Mouse (Mus musculus): ENCODE measurements around the gene Rnf212.

Gene Rnf212

GRCm38 (mm10) chr5:108713691-108714090 is 61.1 kb downstream of the Rnf212 start:
- intact Hi-C loops (cut with DNase I) = no loop called here

- intact Hi-C loops (cut with DNase I) = no loop called here
Measured at GRCm38 (mm10) chr5:108713096-108713495, 61.7 kb downstream of the Rnf212 start.

GRCm38 (mm10) chr5:108711968-108712367 is 62.8 kb downstream of the Rnf212 start:
- intact Hi-C loops (cut with DNase I) = no loop called here

DNA sequence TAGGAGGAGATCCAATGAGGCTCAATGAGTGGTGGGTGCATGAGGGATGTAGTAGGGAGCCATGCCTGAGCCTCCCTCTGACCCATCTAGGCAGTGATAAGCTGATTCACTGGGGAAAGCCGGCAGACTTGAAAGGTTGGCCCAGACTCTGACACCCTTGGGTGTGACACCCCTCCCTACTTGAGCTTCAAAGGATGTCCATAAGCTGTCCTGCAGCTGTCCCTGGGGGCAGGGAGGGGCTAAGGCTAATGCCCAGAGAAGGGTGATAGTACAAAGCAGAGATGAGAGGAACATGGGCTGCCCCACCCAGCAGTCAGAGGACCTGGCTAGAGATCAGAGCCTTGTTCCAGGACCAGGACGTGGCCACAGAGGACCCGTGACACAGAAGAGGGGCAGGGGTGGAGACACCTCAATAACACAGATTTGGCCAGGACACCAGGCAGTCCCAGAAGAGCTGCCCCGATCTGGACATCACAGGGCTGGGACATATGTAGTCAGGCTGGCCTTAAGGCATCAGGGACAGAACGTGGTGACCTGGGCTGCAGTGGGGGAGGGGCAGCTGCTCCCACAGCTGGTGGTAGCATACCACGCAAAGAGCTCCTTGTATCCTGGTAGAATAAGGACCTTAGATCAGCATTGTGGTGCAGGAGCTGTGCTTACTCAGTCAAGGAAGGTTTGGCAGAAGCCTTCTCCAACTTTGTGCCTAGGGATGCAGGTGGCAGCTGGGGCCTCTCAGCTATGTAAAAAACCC is 65.6 kb downstream of the Rnf212 start:
- intact Hi-C loops (cut with DNase I) = no loop called here

GRCm38 (mm10) chr5:108708419-108708818 is 66.4 kb downstream of the Rnf212 start:
- intact Hi-C loops (cut with DNase I) = no loop called here

DNA sequence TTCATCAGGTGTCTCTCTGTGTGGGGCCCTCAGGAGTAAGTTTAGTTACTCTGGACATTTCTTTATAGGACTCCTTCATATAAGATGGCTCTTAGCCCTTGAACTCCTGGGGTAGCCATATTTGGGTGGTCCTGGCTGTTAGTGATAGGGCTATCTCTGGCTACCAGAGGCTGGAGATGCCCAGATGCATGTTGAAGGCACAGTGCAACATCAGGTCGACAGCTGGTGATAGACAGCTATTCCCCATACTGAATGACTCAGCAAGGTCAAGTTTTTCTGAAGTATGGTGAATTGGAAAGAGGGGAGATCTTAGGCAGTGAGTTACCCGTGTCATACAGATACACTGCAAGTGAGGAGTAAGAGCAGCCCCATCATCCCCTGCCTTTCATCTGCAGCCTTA is 67.0 kb downstream of the Rnf212 start:
- intact Hi-C loops (cut with DNase I) = no loop called here

DNA sequence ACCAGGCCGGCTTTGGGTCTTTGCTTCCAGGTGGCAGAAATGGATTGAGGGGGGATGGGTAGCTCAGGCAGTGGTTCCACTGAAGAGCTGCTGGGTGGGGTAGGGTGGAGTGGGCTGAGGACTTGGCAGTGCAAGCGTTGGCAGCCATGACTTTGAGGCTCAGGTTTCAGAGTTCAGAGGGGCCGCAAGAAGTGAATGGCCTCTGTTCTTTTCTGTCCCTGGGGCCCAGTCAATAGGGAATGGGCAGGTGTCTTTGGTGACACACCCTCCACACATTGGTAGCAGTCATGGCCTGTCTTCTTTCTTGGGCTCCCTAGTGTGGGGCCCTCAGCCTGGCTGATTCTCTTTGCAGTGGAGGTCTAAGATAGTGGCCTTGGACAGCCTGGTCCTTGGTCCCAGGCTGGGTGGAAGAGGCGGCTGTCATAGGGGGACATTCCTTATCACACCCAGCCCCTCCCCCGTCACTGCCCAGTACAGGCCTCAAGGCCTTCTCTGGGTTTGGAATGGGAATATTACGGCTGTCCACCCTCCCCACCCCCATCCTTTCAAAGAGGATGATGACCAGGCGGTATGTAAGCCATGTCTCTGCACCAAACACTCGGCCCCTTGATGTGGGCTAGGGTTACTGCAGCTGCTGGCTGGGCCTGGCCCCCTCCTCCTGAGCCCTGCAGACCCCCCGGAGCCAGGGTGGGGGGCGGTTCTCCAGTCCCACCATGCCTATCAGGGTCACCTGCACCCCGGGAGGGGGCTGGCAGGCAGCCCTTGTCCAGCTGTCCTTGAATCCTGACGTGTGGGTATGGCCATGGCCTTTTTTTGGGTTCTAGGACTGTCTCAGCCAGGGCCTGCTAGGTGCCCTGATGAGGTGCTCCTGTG is 70.8 kb downstream of the Rnf212 start:
- intact Hi-C loops (cut with DNase I) = no loop called here

DNA sequence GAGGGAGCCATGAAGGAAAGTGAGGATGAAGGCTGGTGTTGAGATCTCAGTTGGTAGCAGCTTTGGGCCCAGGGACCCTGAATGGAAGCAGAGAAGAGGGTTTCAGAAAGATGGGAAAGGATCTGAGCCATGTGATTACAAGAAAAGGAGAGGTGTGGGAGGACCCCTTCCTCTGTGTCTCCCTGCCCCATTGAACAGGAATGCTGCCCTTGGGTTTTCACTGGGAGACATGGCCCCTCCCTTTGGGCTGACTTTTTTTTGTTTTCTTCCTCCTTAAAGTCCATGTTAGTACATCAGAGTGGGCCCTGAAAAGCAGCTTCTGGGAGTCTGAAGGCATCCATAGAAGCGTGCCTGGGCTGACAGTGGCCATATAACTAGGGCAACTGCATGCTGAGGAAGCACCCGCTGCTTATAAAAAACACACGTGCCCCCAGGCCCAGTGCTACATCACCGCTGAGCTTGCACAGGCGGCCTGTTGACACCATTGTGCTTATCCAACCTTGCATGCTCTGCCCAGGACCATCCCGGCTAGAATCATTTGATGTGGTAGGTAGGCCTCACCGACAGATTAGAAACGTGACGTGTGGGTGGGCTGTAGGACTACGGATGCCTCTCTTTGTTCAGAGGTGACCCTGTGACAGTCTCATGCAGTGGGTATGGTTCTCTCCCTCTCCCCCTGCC is 73.3 kb downstream of the Rnf212 start:
- intact Hi-C loops (cut with DNase I) = no loop called here

DNA sequence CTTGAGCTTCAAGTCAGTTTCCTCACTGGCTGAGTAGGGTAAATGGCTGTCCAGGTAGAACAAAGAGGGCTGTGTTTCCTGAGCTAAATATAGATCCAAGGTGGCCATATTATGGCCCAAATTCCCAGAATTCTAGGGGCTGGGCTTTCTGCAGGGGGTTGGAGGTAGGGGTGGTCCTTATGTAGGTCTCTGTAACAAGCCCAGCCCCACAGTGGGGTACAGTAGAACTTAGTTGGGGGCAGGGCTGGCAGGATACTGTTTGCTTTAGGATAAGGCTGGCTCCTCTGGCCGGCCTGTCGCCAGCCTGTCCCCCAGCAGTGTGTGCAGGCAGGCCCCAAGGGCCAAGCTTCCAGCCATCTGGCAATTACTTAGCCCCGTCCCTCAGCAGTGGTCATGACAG is 74.4 kb downstream of the Rnf212 start:
- intact Hi-C loops (cut with DNase I) = no loop called here

- intact Hi-C loops (cut with DNase I) = no loop called here
Measured at GRCm38 (mm10) chr5:108697341-108697753, 77.4 kb downstream of the Rnf212 start.

- intact Hi-C loops (cut with DNase I) = no loop called here
Measured at GRCm38 (mm10) chr5:108696542-108696941, 78.2 kb downstream of the Rnf212 start.

DNA sequence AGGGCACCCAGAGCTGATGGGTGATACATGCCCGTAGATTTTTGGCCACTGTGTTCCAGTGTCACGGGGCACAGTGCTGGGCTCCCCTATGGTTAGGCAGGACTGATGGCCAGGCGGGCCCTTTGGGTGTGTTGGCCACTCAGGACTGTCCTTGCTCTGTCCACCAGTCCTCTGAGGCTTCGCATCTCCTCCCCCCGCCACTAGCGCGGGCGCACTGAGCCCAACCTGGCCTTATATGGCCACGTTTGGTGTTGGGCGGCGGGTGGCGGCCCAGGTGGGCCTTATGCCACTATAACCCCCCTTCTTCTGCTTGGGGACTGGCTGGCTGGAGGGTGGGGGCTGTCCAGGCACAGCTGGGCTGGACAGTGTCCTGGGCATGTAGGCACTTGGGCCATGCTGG is 78.9 kb downstream of the Rnf212 start:
- intact Hi-C loops (cut with DNase I) = no loop called here

- intact Hi-C loops (cut with DNase I) = no loop called here
Measured at GRCm38 (mm10) chr5:108694352-108695261, 80.2 kb downstream of the Rnf212 start.

GRCm38 (mm10) chr5:108693872-108694288 is 80.9 kb downstream of the Rnf212 start:
- intact Hi-C loops (cut with DNase I) = no loop called here

- intact Hi-C loops (cut with DNase I) = no loop called here
Measured at GRCm38 (mm10) chr5:108692271-108692670, 82.5 kb downstream of the Rnf212 start, which contains the start of gene Fgfrl1. Gene Fgfrl1, plus strand, starts transcription at chr5:108692382.

GRCm38 (mm10) chr5:108691152-108691551 is 83.6 kb downstream of the Rnf212 start:
- intact Hi-C loops (cut with DNase I) = no loop called here

- intact Hi-C loops (cut with DNase I) = no loop called here
Measured at GRCm38 (mm10) chr5:108689091-108689490, 85.7 kb downstream of the Rnf212 start.

- intact Hi-C loops (cut with DNase I) = no loop called here
Measured at GRCm38 (mm10) chr5:108680871-108681270, 93.9 kb downstream of the Rnf212 start.

- intact Hi-C loops (cut with DNase I) = loop anchor here (5.0 kb wide), 1 partner anchor 47 kb away; no protein-coding TSS in a partner anchor
Measured at GRCm38 (mm10) chr5:108679909-108680308, 94.9 kb downstream of the Rnf212 start.

Data from adrenal gland (tissue).